9 mouse cellular contexts compared by ENCODE assay signal in the genomic region with DNA sequence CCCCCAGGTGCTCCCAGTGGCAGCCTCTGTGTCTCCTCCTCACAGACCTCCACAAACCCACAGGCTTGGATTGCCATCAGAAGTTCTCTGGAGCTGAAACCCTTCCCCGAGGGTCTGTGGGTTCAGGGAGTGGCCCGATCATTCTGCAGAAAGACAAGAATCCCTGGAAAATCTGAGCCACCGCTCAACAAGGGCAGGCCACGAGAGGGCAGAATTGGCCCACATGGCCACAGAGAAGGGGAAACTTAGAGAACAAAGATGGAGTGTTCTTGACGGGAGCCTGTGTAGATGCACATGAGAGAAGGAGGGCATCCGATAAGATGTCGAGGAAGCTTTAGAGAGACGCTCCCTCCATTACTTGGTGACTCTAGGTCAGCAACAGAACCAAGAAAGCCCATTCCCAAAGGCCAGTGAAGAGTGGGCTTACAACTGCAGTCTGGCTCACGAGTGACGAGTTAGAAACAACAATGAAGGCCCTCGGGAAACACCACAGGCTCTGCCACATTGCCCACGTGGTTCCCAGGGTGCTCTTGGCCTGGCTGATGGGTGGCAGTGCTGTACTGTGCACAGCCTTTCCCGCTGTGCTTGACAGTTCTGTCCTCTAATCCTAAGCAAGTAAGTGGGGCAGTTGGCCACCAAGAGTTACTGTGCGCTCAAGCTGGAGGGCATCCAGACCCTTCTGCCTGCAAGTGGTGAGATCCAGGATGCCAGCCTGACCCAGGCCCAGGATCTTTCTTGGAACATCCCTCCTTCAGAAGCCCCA. TPM values are rescaled to one million over a fixed set of nuclear protein-coding genes. Genes with fewer than 3 reads are reported as not detected.
DNase-seq lines count a peak whose midpoint lies in the region; ATAC-seq and TF ChIP-seq lines count a peak whose summit lies in the region.
"Had no signal": no experiment of that assay in that cellular context is flagged by ENCODE, and none has a peak within 500 bp of the region (broad histone marks: within the 10 kb centered on the region; RNA-seq: fewer than 3 reads in every experiment).

No protein-coding gene starts in this region.

- TF ChIP-seq RAD21 in CH12.LX (IDR thresholded peaks at IDR 0.05; ENCODE audit: low read depth, low read length) = peak; percentile 92

- peak; percentile 31 to 93; a peak in 3 of 4 replicates for TF ChIP-seq CTCF in CH12.LX (conservative IDR thresholded peaks at IDR 0.05 in 1 of 2, IDR thresholded peaks at IDR 0.05 in 1 of 2; ENCODE audit: low read depth in 2 of 2, low read length in 2 of 2)
- peak; percentile 85 for TF ChIP-seq CTCF in hindbrain, postnatal 0 days (IDR thresholded peaks at IDR 0.05; ENCODE audit: low read depth)

- H3K79me2 ChIP-seq in CH12.LX (replicated peaks; ENCODE audit: control insufficient read depth, extremely low read depth, insufficient read depth, poor library complexity, severe bottlenecking) = no peaks in the 10 kb centered on the region

- peak; percentile 51 for DNase-seq in hindbrain, embryonic 11.5 days (ENCODE audit: low spot score)
- peak; percentile 40 for DNase-seq in CH12.LX (ENCODE audit: extremely low read depth)
- DNase-seq in R1 (ENCODE audit: low read depth, low spot score) = peak; percentile 41
- peak; percentile 74 for DNase-seq in hindbrain, postnatal 0 days (ENCODE audit: low spot score)
- DNase-seq in ovary, postnatal 14 days (ENCODE audit: low spot score) = no peak

- H3K4me1 ChIP-seq in hindbrain, embryonic 11.5 days (replicated peaks; ENCODE audit: control insufficient read depth, insufficient read depth, low read length) = no peaks in the 10 kb centered on the region; the same call in 1 of the 2 replicates
- H3K4me1 ChIP-seq in hindbrain, embryonic 13.5 days (replicated peaks) = peaks cover 11% of the 10 kb centered on the region
- peaks cover 0 to 12% of the 10 kb centered on the region in 2 experiments; a peak in 2 of 4 replicates for H3K4me1 ChIP-seq in CH12.LX (ENCODE audit: control insufficient read depth in 1 of 2, insufficient read depth in 2 of 2)
- H3K4me1 ChIP-seq in hindbrain, postnatal 0 days (ENCODE audit: insufficient read depth, low read length) = peaks cover 3% of the 10 kb centered on the region
- peaks cover 15% of the 10 kb centered on the region for H3K4me1 ChIP-seq in neural tube, embryonic 15.5 days

- in situ Hi-C loops in CH12.LX (cut with MboI; ENCODE audit: low pct_ligation_motif_present, low pct_unique_long_range_greater_than_20kb, low sequenced_read_pairs) = loop anchor here (5.0 to 25.0 kb wide), 3 partner anchors 428 to 745 kb away; partner anchors contain the start of gene Prkce

- H3K36me3 ChIP-seq in hindbrain, embryonic 11.5 days (ENCODE audit: control insufficient read depth, insufficient read depth, low read length) = no peaks in the 10 kb centered on the region
- H3K36me3 ChIP-seq in hindbrain, embryonic 13.5 days = no peaks in the 10 kb centered on the region
- H3K36me3 ChIP-seq in CH12.LX (replicated peaks in 1 of 2; ENCODE audit: control insufficient read depth in 1 of 2, insufficient read depth in 1 of 2, low read length in 1 of 2) = no peaks in the 10 kb centered on the region
- H3K36me3 ChIP-seq in hindbrain, postnatal 0 days (ENCODE audit: insufficient read depth, low read length) = no peaks in the 10 kb centered on the region
- H3K36me3 ChIP-seq in neural tube, embryonic 15.5 days = no peaks in the 10 kb centered on the region

- no peak overlapping the region for H3K9ac ChIP-seq in hindbrain, embryonic 11.5 days (ENCODE audit: low read depth, low read length)
- no peak overlapping the region for H3K9ac ChIP-seq in hindbrain, embryonic 13.5 days
- no peak overlapping the region for H3K9ac ChIP-seq in CH12.LX (ENCODE audit: insufficient read depth, low read depth)
- H3K9ac ChIP-seq in hindbrain, postnatal 0 days (replicated peaks; ENCODE audit: low read length) = no peak overlapping the region
- H3K9ac ChIP-seq in neural tube, embryonic 15.5 days (replicated peaks) = no peak overlapping the region

- TF ChIP-seq POLR2A in CH12.LX (IDR thresholded peaks at IDR 0.05; ENCODE audit: low read depth, low read length) = no peak

- 0 out of 2 replicates have a peak, but pooled peaks have one; percentile 27 for ATAC-seq in hindbrain, embryonic 11.5 days (ENCODE audit: low FRiP score)
- ATAC-seq in hindbrain, embryonic 13.5 days (ENCODE audit: low FRiP score) = no peak
- ATAC-seq in hindbrain, postnatal 0 days = peak; percentile 65
- ATAC-seq in neural tube, embryonic 15.5 days (ENCODE audit: low FRiP score) = 0 out of 2 replicates have a peak, but pooled peaks have one; percentile 20

- no peak overlapping the region for H3K27ac ChIP-seq in hindbrain, embryonic 11.5 days (ENCODE audit: low read depth, low read length)
- no peak overlapping the region for H3K27ac ChIP-seq in hindbrain, embryonic 13.5 days
- no peak overlapping the region for H3K27ac ChIP-seq in CH12.LX (ENCODE audit: insufficient read depth, low read depth)
- no peak overlapping the region for H3K27ac ChIP-seq in hindbrain, postnatal 0 days
- no peak overlapping the region for H3K27ac ChIP-seq in neural tube, embryonic 15.5 days (replicated peaks)

- H3K27me3 ChIP-seq in hindbrain, embryonic 11.5 days (ENCODE audit: control insufficient read depth, insufficient read depth, low read length) = no peaks in the 10 kb centered on the region
- H3K27me3 ChIP-seq in hindbrain, embryonic 13.5 days = peaks cover 15% of the 10 kb centered on the region
- no peaks in the 10 kb centered on the region for H3K27me3 ChIP-seq in CH12.LX (replicated peaks)
- no peaks in the 10 kb centered on the region for H3K27me3 ChIP-seq in hindbrain, postnatal 0 days (ENCODE audit: insufficient read depth, low read length)
- 0 out of 2 replicates have a peak, but pooled peaks cover 9% of the 10 kb centered on the region for H3K27me3 ChIP-seq in neural tube, embryonic 15.5 days (replicated peaks)

- no peak overlapping the region for H3K4me3 ChIP-seq in hindbrain, embryonic 11.5 days (ENCODE audit: low read depth, low read length)
- no peak overlapping the region for H3K4me3 ChIP-seq in hindbrain, embryonic 13.5 days
- H3K4me3 ChIP-seq in CH12.LX (replicated peaks in 1 of 3; ENCODE audit: low read depth in 2 of 3, low read length in 2 of 3, poor library complexity in 1 of 3) = no peak overlapping the region
- H3K4me3 ChIP-seq in hindbrain, postnatal 0 days (ENCODE audit: low read length) = no peak overlapping the region
- no peak overlapping the region for H3K4me3 ChIP-seq in neural tube, embryonic 15.5 days (replicated peaks)

- H3K4me2 ChIP-seq in hindbrain, embryonic 11.5 days (replicated peaks; ENCODE audit: low read depth, low read length) = no peak overlapping the region
- H3K4me2 ChIP-seq in hindbrain, embryonic 13.5 days = no peak overlapping the region
- H3K4me2 ChIP-seq in CH12.LX (ENCODE audit: insufficient read depth, low read depth, poor library complexity, severe bottlenecking) = no peak overlapping the region
- H3K4me2 ChIP-seq in hindbrain, postnatal 0 days (ENCODE audit: low read depth, low read length) = no peak overlapping the region
- H3K4me2 ChIP-seq in neural tube, embryonic 15.5 days = no peak overlapping the region

- TF ChIP-seq EP300 in CH12.LX (IDR thresholded peaks at IDR 0.05; ENCODE audit: low read length) = no peak

- no peaks in the 10 kb centered on the region for H3K9me3 ChIP-seq in hindbrain, embryonic 11.5 days (ENCODE audit: control insufficient read depth, low read length)
- H3K9me3 ChIP-seq in hindbrain, embryonic 13.5 days = no peaks in the 10 kb centered on the region
- no peaks in the 10 kb centered on the region for H3K9me3 ChIP-seq in CH12.LX (replicated peaks; ENCODE audit: low read length)
- no peaks in the 10 kb centered on the region for H3K9me3 ChIP-seq in hindbrain, postnatal 0 days (ENCODE audit: low read length)
- H3K9me3 ChIP-seq in neural tube, embryonic 15.5 days (replicated peaks) = no peaks in the 10 kb centered on the region

- dilution Hi-C loops in CH12.LX (cut with MboI; ENCODE audit: extremely low pct_ligation_motif_present, extremely low pct_unique_long_range_greater_than_20kb, low sequenced_read_pairs) = no loop called here

- WGBS in hindbrain, embryonic 11.5 days = 75% methylated on average over 14 of the region's 14 CpGs
- WGBS in hindbrain, embryonic 13.5 days = 69% methylated on average over 14 of the region's 14 CpGs
- WGBS in hindbrain, postnatal 0 days = 59% methylated on average over 14 of the region's 14 CpGs
- WGBS in neural tube, embryonic 15.5 days = 74% methylated on average over 14 of the region's 14 CpGs

TF ChIP-seq in CH12.LX, 34 proteins besides CTCF, POLR2A, EP300 and RAD21 (continues in another document):
- TF ChIP-seq UBTF (IDR thresholded peaks at IDR 0.05; ENCODE audit: low read depth, low read length) (no peak), ZMIZ1 (IDR thresholded peaks at IDR 0.05; ENCODE audit: low read depth, low read length) (no peak)

RNA-seq across cellular contexts. Expression of gene Tmem247, which starts 7.2 kb away (rescaled TPM):
- polyA plus RNA-seq in hindbrain, embryonic 11.5 days (2014; fragmentation: Nextera tagmentation; extraction: Ambion mirVana) = not detected in 2 replicates
- not detected in 2 replicates for polyA plus RNA-seq in hindbrain, embryonic 13.5 days (2015; fragmentation: Nextera tagmentation; extraction: Ambion mirVana)
- total RNA-seq in CH12.LX (2012; rRNA removed) (not detected in 2 replicates), CH12.LX (2014; rRNA removed) (not detected in 2 replicates)
- polyA plus RNA-seq in CH12.LX (2012; ENCODE audit: insufficient read length, low read depth) = not detected in 2 replicates
- total RNA-seq in hindbrain, postnatal 0 days (2014; rRNA removed) = not detected in 2 replicates
- polyA plus RNA-seq in hindbrain, postnatal 0 days (2015; fragmentation: Nextera tagmentation; extraction: Ambion mirVana) = not detected in 2 replicates
- polyA plus RNA-seq in neural tube, embryonic 15.5 days (2015; fragmentation: Nextera tagmentation; extraction: Ambion mirVana) = not detected in 2 replicates
- total RNA-seq: common myeloid progenitor, adult 5-6 weeks; layer of hippocampus, adult 18-20 months had no signal

RNA-seq across cellular contexts. Expression of gene Atp6v1e2, which starts 37.8 kb away (rescaled TPM):
- polyA plus RNA-seq in hindbrain, embryonic 11.5 days (2014; fragmentation: Nextera tagmentation; extraction: Ambion mirVana) = not detected in 2 replicates
- not detected in 2 replicates for polyA plus RNA-seq in hindbrain, embryonic 13.5 days (2015; fragmentation: Nextera tagmentation; extraction: Ambion mirVana)
- total RNA-seq in CH12.LX (2012; rRNA removed) (not detected in 2 replicates), CH12.LX (2014; rRNA removed) (not detected in 2 replicates)
- not detected in 2 replicates for polyA plus RNA-seq in CH12.LX (2012; ENCODE audit: insufficient read length, low read depth)
- not detected in 2 replicates for total RNA-seq in hindbrain, postnatal 0 days (2014; rRNA removed)
- polyA plus RNA-seq in hindbrain, postnatal 0 days (2015; fragmentation: Nextera tagmentation; extraction: Ambion mirVana) = 0.24 TPM in 1 of 2 replicates, not detected in the other
- polyA plus RNA-seq in neural tube, embryonic 15.5 days (2015; fragmentation: Nextera tagmentation; extraction: Ambion mirVana) = not detected in 2 replicates
- total RNA-seq: common myeloid progenitor, adult 5-6 weeks; layer of hippocampus, adult 18-20 months had no signal

RNA-seq across cellular contexts. Expression of gene Rhoq, which starts 53.0 kb away (rescaled TPM):
- polyA plus RNA-seq in hindbrain, embryonic 11.5 days (2014; fragmentation: Nextera tagmentation; extraction: Ambion mirVana) = 10.7 and 13.1 TPM in 2 replicates
- 6.2 and 6.9 TPM in 2 replicates for polyA plus RNA-seq in hindbrain, embryonic 13.5 days (2015; fragmentation: Nextera tagmentation; extraction: Ambion mirVana)
- total RNA-seq in CH12.LX (2012; rRNA removed) = 10.7 and 18.8 TPM in 2 replicates
- total RNA-seq in CH12.LX (2014; rRNA removed) = 23.2 and 23.9 TPM in 2 replicates
- 22.5 and 24.4 TPM in 2 replicates for polyA plus RNA-seq in CH12.LX (2012; ENCODE audit: insufficient read length, low read depth)
- total RNA-seq in hindbrain, postnatal 0 days (2014; rRNA removed) = 24.1 and 51.7 TPM in 2 replicates
- 5.9 and 6.7 TPM in 2 replicates for polyA plus RNA-seq in hindbrain, postnatal 0 days (2015; fragmentation: Nextera tagmentation; extraction: Ambion mirVana)
- 7.8 and 8.7 TPM in 2 replicates for polyA plus RNA-seq in neural tube, embryonic 15.5 days (2015; fragmentation: Nextera tagmentation; extraction: Ambion mirVana)
